8 mouse cellular contexts compared by ENCODE assay signal in genomic region chr15:99316314-99317266, GRCm38 (mm10). TPM values are rescaled to one million over a fixed set of nuclear protein-coding genes. Genes with fewer than 3 reads are reported as not detected.
A peak's percentile ranks its signal among the peaks of the same experiment; 100 is the strongest.
DNase-seq lines count a peak whose midpoint lies in the region; ATAC-seq lines count a peak whose summit lies in the region.

No protein-coding gene starts in this region.

- H3K36me3 ChIP-seq in hindbrain, embryonic 13.5 days, result peaks cover 97% of the 10 kb centered on the region

- peak; percentile 44; the same call in 1 of the 2 replicates for ATAC-seq in hindbrain, embryonic 13.5 days (ENCODE audit: low FRiP score)

- no peak overlapping the region for H3K4me2 ChIP-seq in hindbrain, embryonic 13.5 days

- WGBS in hindbrain, embryonic 13.5 days, result 79% methylated on average over 16 of the region's 16 CpGs

- no peaks in the 10 kb centered on the region for H3K9me3 ChIP-seq in hindbrain, embryonic 13.5 days

- peak overlapping the region; percentile 30; the same call in 1 of the 2 replicates for H3K9ac ChIP-seq in hindbrain, embryonic 13.5 days

- DNase-seq in NIH3T3 (ENCODE audit: low read depth), result peak; percentile 93
- peak; percentile 76 for DNase-seq in cerebellum, adult 9-11 months
- peak; percentile 57 to 79 for DNase-seq in frontal cortex, postnatal 14 days (ENCODE audit: low spot score in 2 of 2)
- peak; percentile 86 to 88 for DNase-seq in layer of hippocampus, postnatal 14 days (ENCODE audit: low spot score in 2 of 2)
- peak; percentile 79 to 88 for DNase-seq in lung, postnatal 4 days
- peak; percentile 86 to 87 for DNase-seq in right cerebral cortex, adult 2 months (ENCODE audit: low spot score in 2 of 2)
- DNase-seq in urinary bladder, postnatal 4 days (ENCODE audit: low spot score in 2 of 2), result peak; percentile 60 to 80

- H3K27ac ChIP-seq in hindbrain, embryonic 13.5 days, result peak overlapping the region; percentile 87

- no peak overlapping the region for H3K4me3 ChIP-seq in hindbrain, embryonic 13.5 days

- H3K4me1 ChIP-seq in hindbrain, embryonic 13.5 days (replicated peaks), result 0 out of 2 replicates have a peak, but pooled peaks cover 3% of the 10 kb centered on the region

- no peaks in the 10 kb centered on the region for H3K27me3 ChIP-seq in hindbrain, embryonic 13.5 days

RNA-seq across cellular contexts. Expression of gene Fam186b, which starts 20.9 kb away (rescaled TPM):
- 0.47 and 0.69 TPM in 2 replicates for polyA plus RNA-seq in hindbrain, embryonic 13.5 days (2015; fragmentation: Nextera tagmentation; extraction: Ambion mirVana)
- total RNA-seq in layer of hippocampus, postnatal 14 days (2021), result 1 to 10 TPM; 1.5 to 1.7 TPM

RNA-seq across cellular contexts. Expression of gene Prpf40b, which starts 21.7 kb away (rescaled TPM):
- 116 and 124 TPM in 2 replicates for polyA plus RNA-seq in hindbrain, embryonic 13.5 days (2015; fragmentation: Nextera tagmentation; extraction: Ambion mirVana)
- 100 to 1,000 TPM in 1 of 2 experiments, 10 to 100 TPM in 1; 92.8 to 103 TPM for total RNA-seq in layer of hippocampus, postnatal 14 days (2021)

RNA-seq across cellular contexts. Expression of gene Fmnl3, which starts 53.7 kb away (rescaled TPM):
- polyA plus RNA-seq in hindbrain, embryonic 13.5 days (2015; fragmentation: Nextera tagmentation; extraction: Ambion mirVana), result 8.2 and 8.8 TPM in 2 replicates
- 10 to 100 TPM; 12.6 to 13.8 TPM for total RNA-seq in layer of hippocampus, postnatal 14 days (2021)
